Mouse (Mus musculus) spleen, adult 2 months (tissue): Measurements from ENCODE around the gene Chchd4. TPM values are rescaled to one million over a fixed set of nuclear protein-coding genes. Genes with fewer than 3 reads are reported as not detected.

ENCODE experiments used
- DNase-seq, 2 experiments: peaks; one replicate each; pipeline versions ENCODE4 v3.0.0 to v3.0.0-alpha.2; 2012 to 2021; ENCODE audit warnings: low spot score in 2 of 2, low read depth in 1 of 2
- H3K27ac ChIP-seq: fragments of 200-500 bp; 2 replicates; pipeline ENCODE4 v1.5.1; 2012; ENCODE audit warnings: low read length, inconsistent platforms; ENCODE audit not compliant: insufficient read depth
- H3K27me3 ChIP-seq: fragments of 200-500 bp; 2 replicates; pipeline ENCODE4 v1.6.1; 2012; ENCODE audit warnings: mild to moderate bottlenecking, moderate library complexity, low read length, inconsistent platforms; ENCODE audit not compliant: control insufficient read depth, insufficient read depth
- H3K36me3 ChIP-seq: fragments of 200-500 bp; 2 replicates; pipeline ENCODE4 v1.6.1; 2012; ENCODE audit warnings: mild to moderate bottlenecking, low read length, inconsistent platforms; ENCODE audit not compliant: control insufficient read depth, insufficient read depth
- H3K4me1 ChIP-seq: fragments of 200-500 bp; 2 replicates; pipeline ENCODE4 v1.6.1; 2011; ENCODE audit warnings: inconsistent platforms; ENCODE audit not compliant: control insufficient read depth, insufficient read depth, insufficient read length
- H3K4me3 ChIP-seq: fragments of 200-500 bp; 2 replicates; pipeline ENCODE4 v1.5.1; 2011; ENCODE audit warnings: mild to moderate bottlenecking, inconsistent platforms; ENCODE audit not compliant: insufficient read depth, insufficient read length; ENCODE audit errors: extremely low read depth
- CTCF ChIP-seq: fragments of 200-500 bp; IDR thresholded peaks from 2 replicates; pipeline ENCODE4 v1.5.1; 2011; ENCODE audit warnings: mild to moderate bottlenecking, inconsistent platforms; ENCODE audit not compliant: insufficient read depth, insufficient read length, insufficient replicate concordance; ENCODE audit errors: extremely low read depth
- POLR2A ChIP-seq: fragments of 200-500 bp; IDR thresholded peaks from 2 replicates; pipeline ENCODE4 v1.6.1; 2011; ENCODE audit warnings: low read depth, low read length, inconsistent platforms
- whole genome bisulfite sequencing: fragments of 180-500 bp; shearing (Covaris S2); methylation state at CpG from one replicate; pipeline ENCODE4 v1.1.7; 2018; 5-methylcytosine and 5-hydroxymethylcytosine counted together
- polyA plus RNA-seq: library from polyadenylated mRNA; depleted of rRNA; stranded (reverse); fragments of >200 nt; gene quantifications from 2 replicates; pipeline ENCODE4 v1.2.3, GENCODE M21; 2012

Chchd4 gene
- polyA plus RNA-seq, 1 experiment = 2.3 TPM

DNA sequence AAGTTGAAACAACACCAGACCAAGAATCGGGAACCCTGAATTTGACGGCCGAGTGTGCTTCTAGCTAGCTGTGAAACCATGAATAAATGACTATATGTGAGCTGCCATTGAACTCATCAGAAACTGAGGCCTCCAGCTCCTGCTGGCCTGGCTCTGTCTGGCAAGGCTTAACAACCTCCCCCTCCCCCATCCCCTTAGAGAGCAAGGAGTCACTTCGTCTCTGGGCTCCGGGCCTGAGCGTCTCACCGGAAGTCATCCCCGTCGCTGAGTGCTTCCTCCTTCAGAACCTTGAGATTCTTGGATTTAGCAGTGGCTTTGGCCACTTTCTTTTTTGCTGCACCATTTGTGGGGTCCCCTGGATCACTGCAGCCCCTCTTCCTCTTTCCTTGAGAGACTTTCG is 36.9 kb upstream of the Chchd4 start:
- peaks cover 16% of the 10 kb centered on the region for H3K36me3 ChIP-seq
- no peak for TF ChIP-seq CTCF
- H3K27me3 ChIP-seq = no peaks in the 10 kb centered on the region
- H3K4me3 ChIP-seq = no peak overlapping the region
- DNase-seq = no peak
- 68% methylated on average over 10 of the region's 10 CpGs for WGBS
- H3K4me1 ChIP-seq = peaks cover 12% of the 10 kb centered on the region; the same call in 1 of the 2 replicates
- H3K27ac ChIP-seq = no peak overlapping the region

DNA sequence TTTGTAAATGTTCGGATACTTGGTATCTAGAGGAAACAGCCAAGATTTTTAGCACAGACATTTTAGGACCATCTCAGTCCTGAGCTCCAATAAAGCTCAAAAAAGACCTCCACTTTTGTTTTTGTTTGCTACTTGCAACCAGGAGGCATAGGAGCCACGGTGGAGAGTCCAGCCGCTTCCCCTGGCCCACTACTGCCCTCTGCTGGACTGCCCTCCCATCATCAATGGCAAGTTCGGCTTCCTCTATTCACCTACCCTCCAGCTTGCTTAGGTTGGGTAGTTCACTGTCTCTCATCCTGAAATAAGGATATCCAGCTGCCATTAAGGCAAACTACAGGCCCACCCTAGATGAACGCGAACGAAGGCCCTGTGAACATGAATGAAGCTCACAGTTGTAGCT is 36.0 kb upstream of the Chchd4 start:
- no peak overlapping the region for H3K4me3 ChIP-seq
- H3K36me3 ChIP-seq = peaks cover 24% of the 10 kb centered on the region
- peak in 1 of 2 experiments; percentile 69 for DNase-seq
- TF ChIP-seq CTCF (peak; percentile 86; the same call in 1 of the 2 replicates), POLR2A (no peak)
- no peaks in the 10 kb centered on the region for H3K27me3 ChIP-seq
- H3K27ac ChIP-seq = no peak overlapping the region
- peaks cover 7% of the 10 kb centered on the region; the same call in 1 of the 2 replicates for H3K4me1 ChIP-seq
- 40% methylated on average over 7 of the region's 7 CpGs for WGBS

DNA sequence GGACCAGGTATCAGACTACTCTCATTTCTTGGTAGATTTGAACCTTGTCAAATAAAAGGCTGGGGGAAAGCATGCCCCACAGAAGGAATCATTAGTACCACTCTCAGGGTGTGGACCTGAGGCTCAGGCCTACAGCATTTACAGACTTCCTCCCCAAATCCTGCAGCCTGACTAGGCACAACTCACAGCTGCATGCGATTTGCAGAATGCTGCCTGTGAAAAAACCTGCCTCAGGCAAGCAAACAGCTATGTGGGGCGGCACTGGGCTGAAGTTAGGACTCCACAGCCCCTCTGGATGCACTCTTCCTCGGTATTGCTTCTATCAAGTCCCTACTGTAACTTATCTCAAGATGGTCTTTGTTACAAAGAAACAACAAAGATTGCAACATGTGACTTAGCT is 34.7 kb upstream of the Chchd4 start:
- WGBS = 61% methylated on average over 3 of the region's 3 CpGs
- DNase-seq = no peak
- Histone ChIP-seq H3K4me1 (peaks cover 7% of the 10 kb centered on the region; the same call in 1 of the 2 replicates), H3K36me3 (peaks cover 34% of the 10 kb centered on the region), H3K27me3 (no peaks in the 10 kb centered on the region), H3K4me3 (no peak overlapping the region), H3K27ac (no peak overlapping the region)
- TF ChIP-seq CTCF (no peak), POLR2A (no peak)

DNA sequence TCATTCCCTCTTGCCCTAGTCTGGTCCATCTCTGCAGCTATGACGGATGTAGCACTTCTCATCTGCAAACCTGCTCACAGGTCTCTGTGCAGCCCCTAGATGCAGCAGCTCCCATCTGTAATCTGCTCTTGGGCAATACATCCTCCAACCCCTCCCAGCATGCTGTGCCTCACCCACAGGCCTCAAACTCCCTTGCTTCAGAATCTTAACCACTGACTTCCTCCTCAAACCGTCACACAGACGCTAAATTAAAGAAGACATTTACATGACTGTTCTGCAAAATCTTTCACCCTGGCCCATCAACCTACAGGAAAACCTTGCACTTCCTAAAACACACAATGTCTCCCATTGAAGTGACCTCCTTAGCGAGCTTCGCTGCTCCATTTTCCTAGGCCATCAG is 32.7 kb upstream of the Chchd4 start:
- no peak overlapping the region for H3K4me3 ChIP-seq
- peaks cover 7% of the 10 kb centered on the region; the same call in 1 of the 2 replicates for H3K4me1 ChIP-seq
- H3K27ac ChIP-seq = peak overlapping the region; percentile 52
- TF ChIP-seq CTCF (no peak), POLR2A (no peak)
- H3K36me3 ChIP-seq = peaks cover 38% of the 10 kb centered on the region
- WGBS = 24% methylated on average over 5 of the region's 5 CpGs
- no peaks in the 10 kb centered on the region for H3K27me3 ChIP-seq
- DNase-seq = peak in 1 of 2 experiments; percentile 11

DNA sequence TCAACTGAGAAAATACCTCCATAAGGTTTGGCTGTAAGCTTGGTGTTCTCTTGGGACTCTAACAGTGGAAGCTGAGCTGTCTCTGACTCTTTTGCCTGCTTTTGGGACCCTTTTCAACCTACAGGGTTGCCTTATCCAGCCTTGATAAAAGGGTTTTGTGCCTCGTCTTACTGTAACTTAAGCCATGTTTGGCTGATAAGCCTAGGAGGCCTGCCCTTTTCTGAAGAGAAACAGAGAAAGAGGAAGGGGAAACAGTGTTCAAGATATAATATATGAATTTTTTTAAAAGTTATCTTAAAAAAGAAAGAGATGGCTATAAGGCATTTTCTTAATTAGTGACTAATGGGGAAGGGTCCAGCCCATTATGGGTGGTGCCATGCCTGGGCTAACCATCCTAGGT is 30.0 kb upstream of the Chchd4 start:
- no peak overlapping the region for H3K27ac ChIP-seq
- H3K27me3 ChIP-seq = no peaks in the 10 kb centered on the region
- 91% methylated on average over 1 of the region's 1 CpGs for WGBS
- H3K4me1 ChIP-seq = peaks cover 7% of the 10 kb centered on the region; the same call in 1 of the 2 replicates
- DNase-seq = no peak
- peaks cover 55% of the 10 kb centered on the region for H3K36me3 ChIP-seq
- TF ChIP-seq CTCF (no peak), POLR2A (no peak)
- H3K4me3 ChIP-seq = no peak overlapping the region

DNA sequence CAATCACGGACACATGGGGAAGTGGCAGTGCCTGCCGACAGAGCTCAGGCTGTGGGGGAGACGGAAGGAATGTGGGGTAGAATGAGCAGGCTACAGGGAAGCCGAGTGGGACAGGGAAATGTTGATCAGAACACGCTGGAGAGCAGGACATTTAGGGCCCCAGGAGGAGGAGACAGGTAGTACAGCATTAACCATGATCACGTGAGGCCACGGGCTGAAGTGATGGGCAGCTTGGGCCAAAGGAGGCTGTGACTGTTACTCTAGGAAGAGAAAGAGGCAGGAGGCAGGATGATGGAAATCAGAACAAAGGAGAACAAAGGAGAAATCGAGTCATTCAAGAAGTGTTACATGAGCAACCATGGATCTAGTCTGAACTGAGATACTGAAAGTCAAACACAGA is 21.2 kb upstream of the Chchd4 start:
- TF ChIP-seq CTCF (no peak), POLR2A (no peak)
- Histone ChIP-seq H3K27ac (no peak overlapping the region), H3K4me3 (no peak overlapping the region), H3K27me3 (no peaks in the 10 kb centered on the region), H3K36me3 (peaks cover 41% of the 10 kb centered on the region), H3K4me1 (no peaks in the 10 kb centered on the region)
- DNase-seq = no peak
- WGBS = 87% methylated on average over 8 of the region's 8 CpGs

DNA sequence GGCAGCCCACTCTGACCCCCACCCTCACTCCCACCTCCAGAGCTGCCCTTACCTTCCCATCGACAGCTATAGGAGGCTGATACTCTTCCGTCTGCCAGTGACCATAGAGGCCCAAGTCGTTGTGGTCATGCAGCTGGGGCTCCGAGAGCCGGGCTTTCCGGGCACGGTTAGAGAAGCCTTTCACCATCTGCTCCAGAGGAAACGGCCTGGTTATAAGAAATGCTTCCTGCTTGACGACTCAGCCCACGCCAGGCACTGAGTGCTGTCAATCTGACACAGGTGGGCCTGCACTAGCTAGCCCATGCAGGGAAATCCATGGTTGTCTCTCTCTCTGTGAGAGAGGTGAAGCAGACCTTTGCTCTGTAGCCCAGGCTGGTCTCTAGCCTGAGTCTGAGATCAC is 19.7 kb upstream of the Chchd4 start:
- TF ChIP-seq POLR2A (no peak), CTCF (no peak)
- Histone ChIP-seq H3K4me1 (no peaks in the 10 kb centered on the region), H3K36me3 (peaks cover 37% of the 10 kb centered on the region), H3K27me3 (no peaks in the 10 kb centered on the region), H3K4me3 (no peak overlapping the region), H3K27ac (no peak overlapping the region)
- DNase-seq = no peak
- 34% methylated on average over 10 of the region's 10 CpGs for WGBS
